Mouse (Mus musculus) hindbrain, postnatal 0 days (tissue): ENCODE measurements around the gene E2f7. TPM values are rescaled to one million over a fixed set of nuclear protein-coding genes. Genes with fewer than 3 reads are reported as not detected.
A peak's percentile ranks its signal among the peaks of the same experiment; 100 is the strongest.

Experiments
- ATAC-seq: fragments of 200-750 bp; cut with Nextera tagmentation; 2 replicates; pipeline ENCODE4 v1.8.0; 2017; ENCODE audit warnings: mild to moderate bottlenecking, moderate TSS enrichment, moderate library complexity
- DNase-seq: peaks from one replicate; pipeline ENCODE4 v3.0.0-alpha.2; 2015; ENCODE audit warnings: low spot score
- H3K27ac ChIP-seq: fragments of 300-500 bp; sonication (generic); 2 replicates; pipeline ENCODE4 v1.5.1; 2014; ENCODE audit warnings: mild to moderate bottlenecking
- H3K27me3 ChIP-seq: fragments of 300-500 bp; sonication (generic); 2 replicates; pipeline ENCODE4 v1.6.1; 2014; ENCODE audit warnings: low read length, mixed read lengths; ENCODE audit not compliant: insufficient read depth
- H3K36me3 ChIP-seq: fragments of 300-500 bp; sonication (generic); 2 replicates; pipeline ENCODE4 v1.6.1; 2014; ENCODE audit warnings: low read length, mixed read lengths; ENCODE audit not compliant: insufficient read depth
- H3K4me1 ChIP-seq: fragments of 300-500 bp; sonication (generic); 2 replicates; pipeline ENCODE4 v1.6.1; 2014; ENCODE audit warnings: antibody characterized with exemption, low read length, mixed read lengths; ENCODE audit not compliant: insufficient read depth
- H3K4me2 ChIP-seq: fragments of 300-500 bp; sonication (generic); 2 replicates; pipeline ENCODE4 v1.6.1; 2014; ENCODE audit warnings: low read depth, mild to moderate bottlenecking, low read length, moderate library complexity, mixed read lengths
- H3K4me3 ChIP-seq: fragments of 300-500 bp; sonication (generic); 2 replicates; pipeline ENCODE4 v1.5.1; 2014; ENCODE audit warnings: low read length
- H3K9ac ChIP-seq: fragments of 300-500 bp; sonication (generic); replicated peaks from 2 replicates; pipeline ENCODE4 v1.6.1; 2014; ENCODE audit warnings: mild to moderate bottlenecking, low read length, moderate library complexity, mixed read lengths
- H3K9me3 ChIP-seq: fragments of 300-500 bp; sonication (generic); 2 replicates; pipeline ENCODE4 v1.6.1; 2016; ENCODE audit warnings: low read length, mixed read lengths
- CTCF ChIP-seq: IDR thresholded peaks from 2 replicates; pipeline ENCODE4 v1.5.1; 2016; ENCODE audit warnings: antibody characterized with exemption, control low read depth, low read depth
- WGBS: fragments of 180-500 bp; shearing (Covaris S2); extraction: QIAGEN DNeasy Blood & Tissue Kit; methylation state at CpG from one replicate; pipeline ENCODE4 v1.1.7; 2014; 5-methylcytosine and 5-hydroxymethylcytosine counted together
- polyA plus RNA-seq: library from polyadenylated mRNA; unstranded; fragments of >200 nt; fragmentation: Nextera tagmentation; extraction: Ambion mirVana; gene quantifications from 2 replicates; pipeline ENCODE4 v1.2.1, GENCODE M21; 2015
- total RNA-seq: library from RNA; depleted of rRNA; stranded (reverse); fragments of >200 nt; gene quantifications from 2 replicates; pipeline ENCODE4 v1.2.3, GENCODE M21; 2014

The E2f7 gene
- total and polyA plus RNA-seq, 2 experiments from 2014 or later, result 3.6 to 6.4 TPM

- ATAC-seq (no peak), DNase-seq (peak; percentile 5)
- H3K4me2 ChIP-seq, result no peak overlapping the region
- no peak for TF ChIP-seq CTCF
- 65% methylated on average over 8 of the region's 8 CpGs for WGBS
- H3K27ac ChIP-seq, result no peak overlapping the region
- no peaks in the 10 kb centered on the region for H3K9me3 ChIP-seq
- no peak overlapping the region for H3K9ac ChIP-seq
- no peaks in the 10 kb centered on the region for H3K4me1 ChIP-seq
- no peaks in the 10 kb centered on the region for H3K36me3 ChIP-seq
- H3K4me3 ChIP-seq, result no peak overlapping the region
- H3K27me3 ChIP-seq, result no peaks in the 10 kb centered on the region
Measured at GRCm38 (mm10) chr10:110806471-110806870, 61.2 kb downstream of the E2f7 start.

DNA sequence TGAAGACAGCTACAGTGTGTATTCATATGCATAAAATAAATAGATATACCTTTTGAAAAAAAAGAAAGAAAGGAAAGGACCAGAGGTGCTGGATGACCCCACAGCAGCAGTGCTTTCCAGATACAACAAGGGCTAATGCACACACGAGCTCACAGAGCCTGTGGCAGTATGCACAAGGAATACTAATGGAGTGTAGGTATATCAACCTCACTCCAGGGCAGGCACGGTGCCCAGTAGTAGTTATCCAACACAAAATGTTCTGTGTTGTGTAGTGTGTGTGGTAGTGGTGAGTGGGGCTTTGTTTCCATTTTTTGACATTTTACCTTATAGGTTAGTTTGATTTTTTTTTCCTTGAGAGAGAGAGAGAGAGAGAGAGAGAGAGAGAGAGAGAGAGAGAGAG, 65.3 kb downstream of the E2f7 start:
- 62% methylated on average over 2 of the region's 2 CpGs for WGBS
- TF ChIP-seq CTCF, result no peak
- Histone ChIP-seq H3K27ac (no peak overlapping the region), H3K36me3 (no peaks in the 10 kb centered on the region), H3K4me2 (no peak overlapping the region), H3K27me3 (no peaks in the 10 kb centered on the region), H3K9me3 (no peaks in the 10 kb centered on the region), H3K4me1 (no peaks in the 10 kb centered on the region), H3K4me3 (no peak overlapping the region), H3K9ac (no peak overlapping the region)
- ATAC-seq (no peak), DNase-seq (no peak)

GRCm38 (mm10) chr10:110811209-110811861, 66.1 kb downstream of the E2f7 start:
- H3K4me2 ChIP-seq, result no peak overlapping the region
- no peaks in the 10 kb centered on the region for H3K4me1 ChIP-seq
- WGBS, result 84% methylated on average over 10 of the region's 10 CpGs
- no peak overlapping the region for H3K4me3 ChIP-seq
- no peaks in the 10 kb centered on the region for H3K36me3 ChIP-seq
- H3K27me3 ChIP-seq, result no peaks in the 10 kb centered on the region
- no peaks in the 10 kb centered on the region for H3K9me3 ChIP-seq
- ATAC-seq, result no peak
- H3K9ac ChIP-seq, result no peak overlapping the region
- TF ChIP-seq CTCF, result no peak
- H3K27ac ChIP-seq, result no peak overlapping the region
- no peak for DNase-seq

DNA sequence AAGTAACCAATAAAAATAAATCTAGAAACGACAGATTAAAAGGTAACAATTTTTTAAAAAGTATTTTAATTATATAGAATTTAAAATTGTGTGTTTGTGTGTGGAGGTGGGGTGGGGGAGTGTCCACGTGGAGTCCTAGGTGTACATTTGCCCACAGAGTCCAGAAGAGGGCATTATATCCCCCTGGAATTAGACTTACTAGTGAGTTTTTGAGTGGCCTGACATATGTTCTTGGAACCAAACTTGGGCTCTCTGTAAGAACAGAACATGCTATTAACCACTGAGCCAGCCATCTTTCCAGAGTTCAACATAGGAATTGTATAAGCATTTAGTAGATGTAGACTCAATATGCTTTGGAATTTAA, 66.6 kb downstream of the E2f7 start:
- Histone ChIP-seq H3K27ac (no peak overlapping the region), H3K27me3 (no peaks in the 10 kb centered on the region), H3K4me3 (no peak overlapping the region), H3K36me3 (no peaks in the 10 kb centered on the region), H3K4me2 (no peak overlapping the region), H3K9me3 (no peaks in the 10 kb centered on the region), H3K4me1 (no peaks in the 10 kb centered on the region), H3K9ac (no peak overlapping the region)
- TF ChIP-seq CTCF, result peak; percentile 16; the same call in 1 of the 2 replicates
- DNase-seq, result no peak
- 66% methylated on average over 2 of the region's 2 CpGs for WGBS
- no peak for ATAC-seq

DNA sequence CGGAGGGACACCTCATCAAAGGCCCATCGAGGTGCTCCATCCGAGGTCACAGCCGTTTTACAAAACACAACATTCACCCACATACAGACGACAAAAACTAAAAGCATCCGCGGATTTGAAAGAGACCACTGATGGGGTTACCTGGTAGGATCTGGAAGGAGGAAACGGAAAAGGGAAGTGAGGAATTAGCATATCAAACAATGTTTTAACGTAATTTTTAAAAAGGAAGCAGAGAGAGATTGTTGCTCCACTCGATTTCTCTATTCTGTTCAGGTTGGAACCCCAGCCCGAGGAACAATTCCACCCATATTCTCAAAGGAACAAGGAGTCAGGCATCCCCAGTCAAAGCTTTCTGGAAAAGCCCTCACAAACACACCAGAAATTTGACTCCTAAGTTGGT, 75.9 kb downstream of the E2f7 start:
- Histone ChIP-seq H3K4me1 (no peaks in the 10 kb centered on the region), H3K9ac (no peak overlapping the region), H3K36me3 (no peaks in the 10 kb centered on the region), H3K27me3 (no peaks in the 10 kb centered on the region), H3K4me2 (no peak overlapping the region), H3K27ac (no peak overlapping the region), H3K4me3 (no peak overlapping the region), H3K9me3 (no peaks in the 10 kb centered on the region)
- no peak for DNase-seq
- ATAC-seq, result no peak
- WGBS, result 83% methylated on average over 11 of the region's 11 CpGs
- no peak for TF ChIP-seq CTCF

DNA sequence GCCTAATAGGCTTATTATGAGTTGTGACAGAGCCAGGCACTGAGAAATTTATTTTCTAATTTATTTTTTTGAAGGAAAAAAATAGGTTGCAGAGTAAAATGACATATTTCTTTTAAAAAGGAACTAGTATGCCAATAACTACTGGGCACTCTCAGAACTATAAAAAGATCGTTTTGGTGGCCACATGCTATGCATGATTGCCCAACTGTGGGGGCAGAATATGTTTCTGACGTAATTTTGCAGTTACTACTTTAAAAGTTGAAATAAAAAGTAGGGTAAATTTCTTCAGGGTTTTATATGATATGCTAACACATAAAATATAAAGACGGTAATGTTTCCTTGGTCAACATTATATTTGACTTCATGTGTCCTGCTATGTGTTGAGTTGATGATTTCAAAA, 76.5 kb downstream of the E2f7 start:
- Histone ChIP-seq H3K36me3 (no peaks in the 10 kb centered on the region), H3K4me3 (no peak overlapping the region), H3K4me2 (no peak overlapping the region), H3K27ac (no peak overlapping the region), H3K4me1 (no peaks in the 10 kb centered on the region), H3K9ac (no peak overlapping the region), H3K27me3 (no peaks in the 10 kb centered on the region), H3K9me3 (no peaks in the 10 kb centered on the region)
- ATAC-seq (no peak), DNase-seq (no peak)
- 80% methylated on average over 3 of the region's 3 CpGs for WGBS
- no peak for TF ChIP-seq CTCF

GRCm38 (mm10) chr10:110832336-110832735, 87.1 kb downstream of the E2f7 start:
- TF ChIP-seq CTCF, result no peak
- no peak overlapping the region for H3K4me2 ChIP-seq
- 25% methylated on average over 6 of the region's 6 CpGs for WGBS
- H3K27me3 ChIP-seq, result no peaks in the 10 kb centered on the region
- H3K9me3 ChIP-seq, result no peaks in the 10 kb centered on the region
- no peak overlapping the region for H3K4me3 ChIP-seq
- DNase-seq (peak; percentile 3), ATAC-seq (no peak)
- no peak overlapping the region for H3K27ac ChIP-seq
- no peak overlapping the region for H3K9ac ChIP-seq
- no peaks in the 10 kb centered on the region for H3K4me1 ChIP-seq
- H3K36me3 ChIP-seq, result no peaks in the 10 kb centered on the region
